Mouse (Mus musculus) adrenal gland (tissue): ENCODE data around the gene Stk32c.

ENCODE experiments used
- intact Hi-C: fragments of 180-260 bp; cut with DNase I; formaldehyde crosslinking; loops from one replicate; pipeline ENCODE4 v1.15.1; 2025

The Stk32c gene

GRCm38 (mm10) chr7:139100531-139101095 is 112.5 kb downstream of the Stk32c start:
- intact Hi-C loops = no loop called here

GRCm38 (mm10) chr7:139096399-139096798 is 116.7 kb downstream of the Stk32c start:
- intact Hi-C loops = no loop called here

- intact Hi-C loops = no loop called here
These were observed 117.8 kb downstream of the Stk32c start for GRCm38 (mm10) chr7:139095282-139095681.

GRCm38 (mm10) chr7:139094761-139095160 is 118.3 kb downstream of the Stk32c start:
- intact Hi-C loops = no loop called here

GRCm38 (mm10) chr7:139093781-139094180 is 119.3 kb downstream of the Stk32c start:
- intact Hi-C loops = no loop called here

- intact Hi-C loops = no loop called here
These were observed 120.0 kb downstream of the Stk32c start for GRCm38 (mm10) chr7:139093124-139093523.

- intact Hi-C loops = no loop called here
These were observed 120.4 kb downstream of the Stk32c start for GRCm38 (mm10) chr7:139092676-139093075.

GRCm38 (mm10) chr7:139091681-139092080 is 121.4 kb downstream of the Stk32c start:
- intact Hi-C loops = no loop called here

GRCm38 (mm10) chr7:139089892-139090874 is 122.9 kb downstream of the Stk32c start:
- intact Hi-C loops = no loop called here

GRCm38 (mm10) chr7:139087801-139088200 is 125.3 kb downstream of the Stk32c start:
- intact Hi-C loops = no loop called here

GRCm38 (mm10) chr7:139086195-139087158 is 126.6 kb downstream of the Stk32c start:
- intact Hi-C loops = no loop called here

- intact Hi-C loops = no loop called here
These were observed 127.4 kb downstream of the Stk32c start, which contains the start of gene Dpysl4 for GRCm38 (mm10) chr7:139085629-139086194. Gene Dpysl4, plus strand, starts transcription at chr7:139086001.

GRCm38 (mm10) chr7:139084316-139084715 is 128.8 kb downstream of the Stk32c start:
- intact Hi-C loops = no loop called here

GRCm38 (mm10) chr7:139082281-139082680 is 130.8 kb downstream of the Stk32c start:
- intact Hi-C loops = no loop called here

GRCm38 (mm10) chr7:139081158-139081557 is 131.9 kb downstream of the Stk32c start:
- intact Hi-C loops = no loop called here

GRCm38 (mm10) chr7:139080714-139081113 is 132.4 kb downstream of the Stk32c start:
- intact Hi-C loops = no loop called here

GRCm38 (mm10) chr7:139079141-139079540 is 134.0 kb downstream of the Stk32c start:
- intact Hi-C loops = no loop called here

- intact Hi-C loops = no loop called here
These were observed 134.9 kb downstream of the Stk32c start for GRCm38 (mm10) chr7:139078181-139078580.

GRCm38 (mm10) chr7:139077283-139077682 is 135.8 kb downstream of the Stk32c start:
- intact Hi-C loops = no loop called here

GRCm38 (mm10) chr7:139075054-139075794 is 137.9 kb downstream of the Stk32c start:
- intact Hi-C loops = no loop called here
